15 mouse cellular contexts compared by ENCODE assay signal in the genomic region with DNA sequence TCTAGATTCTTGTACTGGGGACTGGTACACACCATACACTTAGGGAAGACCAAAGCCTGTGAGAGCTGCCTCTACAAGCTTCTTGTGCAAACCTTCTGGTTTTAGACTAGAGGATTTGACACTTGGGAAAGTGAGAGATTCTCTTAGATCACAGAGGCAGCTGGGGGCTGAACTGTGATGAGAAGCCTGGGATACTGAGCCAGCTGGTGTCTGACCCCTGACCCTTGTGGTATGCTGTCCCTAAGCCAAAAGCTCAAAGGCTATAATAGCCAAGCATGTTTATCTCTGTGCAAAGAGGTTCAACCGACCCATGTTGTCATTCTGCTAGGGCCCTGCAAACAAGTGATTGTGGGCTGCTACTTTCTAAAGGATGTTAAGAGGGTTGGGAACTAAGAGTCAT. TPM values are rescaled to one million over a fixed set of nuclear protein-coding genes. Genes with fewer than 3 reads are reported as not detected.
A peak's percentile ranks its signal among the peaks of the same experiment; 100 is the strongest.
DNase-seq lines count a peak whose midpoint lies in the region; ATAC-seq lines count a peak whose summit lies in the region.
"Had no signal": no experiment of that assay in that cellular context is flagged by ENCODE, and none has a peak within 500 bp of the region (broad histone marks: within the 10 kb centered on the region; RNA-seq: fewer than 3 reads in every experiment).

No protein-coding gene starts in this region.

- H3K9me3 ChIP-seq in heart, embryonic 13.5 days = no peaks in the 10 kb centered on the region
- no peaks in the 10 kb centered on the region for H3K9me3 ChIP-seq in lung, embryonic 15.5 days
- H3K9me3 ChIP-seq: liver, embryonic 13.5 days had no signal

- no peaks in the 10 kb centered on the region for H3K36me3 ChIP-seq in heart, embryonic 13.5 days
- no peaks in the 10 kb centered on the region for H3K36me3 ChIP-seq in lung, embryonic 15.5 days
- H3K36me3 ChIP-seq: liver, embryonic 13.5 days had no signal

- H3K27me3 ChIP-seq in heart, embryonic 13.5 days (replicated peaks) = no peaks in the 10 kb centered on the region
- no peaks in the 10 kb centered on the region for H3K27me3 ChIP-seq in lung, embryonic 15.5 days
- H3K27me3 ChIP-seq: liver, embryonic 13.5 days; Patski had no signal

- H3K9ac ChIP-seq in heart, embryonic 13.5 days = no peak overlapping the region
- H3K9ac ChIP-seq in lung, embryonic 15.5 days = no peak overlapping the region
- H3K9ac ChIP-seq: liver, embryonic 13.5 days had no signal

- no peak overlapping the region for H3K4me2 ChIP-seq in heart, embryonic 13.5 days
- no peak overlapping the region for H3K4me2 ChIP-seq in lung, embryonic 15.5 days
- H3K4me2 ChIP-seq: liver, embryonic 13.5 days had no signal

- 0 out of 2 replicates have a peak overlapping the region, but pooled peaks have one; percentile 5 for H3K27ac ChIP-seq in heart, embryonic 13.5 days (replicated peaks)
- no peak overlapping the region for H3K27ac ChIP-seq in lung, embryonic 15.5 days
- H3K27ac ChIP-seq: liver, embryonic 13.5 days had no signal

- peaks cover 31% of the 10 kb centered on the region for H3K4me1 ChIP-seq in heart, embryonic 13.5 days
- H3K4me1 ChIP-seq in lung, embryonic 15.5 days = peaks cover 21% of the 10 kb centered on the region
- H3K4me1 ChIP-seq: liver, embryonic 13.5 days had no signal

- 13% methylated on average over 1 of the region's 1 CpGs for WGBS in heart, embryonic 13.5 days
- WGBS in lung, embryonic 15.5 days = 0% methylated on average over 1 of the region's 1 CpGs

- intact Hi-C loops in heart, postnatal 25 days (cut with DNase I) = no loop called here

- no peak for ATAC-seq in heart, embryonic 13.5 days (ENCODE audit: extremely low read depth, insufficient number of reproducible peaks, low FRiP score, low TSS enrichment)
- ATAC-seq in lung, embryonic 15.5 days (ENCODE audit: borderline replicate concordance, extremely low read depth, low FRiP score, low TSS enrichment) = peak; percentile 81
- no peak for ATAC-seq in inflammation-experienced regulatory T-cells, adult 6 months
- ATAC-seq: CD4-positive, CD25-positive, alpha-beta regulatory T cell, adult 4 months had no signal

- no peak overlapping the region for H3K4me3 ChIP-seq in heart, embryonic 13.5 days
- no peak overlapping the region for H3K4me3 ChIP-seq in lung, embryonic 15.5 days
- H3K4me3 ChIP-seq: liver, embryonic 13.5 days had no signal

- DNase-seq in heart, postnatal 25 days (ENCODE audit: low spot score) = no peak
- DNase-seq in 3T3-L1 (ENCODE audit: low read depth, low spot score) = peak; percentile 60
- DNase-seq in embryo, embryonic 9.5 days (ENCODE audit: extremely low spot score) = peak; percentile 45
- no peak for DNase-seq in spleen, postnatal 36 days (ENCODE audit: low spot score in 2 of 2)
- DNase-seq in testis, postnatal 14 days (ENCODE audit: low spot score) = no peak
- DNase-seq: adrenal gland, postnatal 10 days; liver, embryonic 13.5 days; right cerebral cortex, postnatal 4 days; thymus, postnatal 4 days had no signal

RNA-seq across cellular contexts. Expression of gene Vsnl1, which starts 43.9 kb away (rescaled TPM):
- polyA plus RNA-seq in heart, embryonic 13.5 days (2015; fragmentation: Nextera tagmentation; extraction: Ambion mirVana) = 10.4 and 10.7 TPM in 2 replicates
- under 1 TPM; 0.45 to 0.88 TPM for total RNA-seq in heart, postnatal 25 days (2021)
- 4.1 and 5.9 TPM in 2 replicates for polyA plus RNA-seq in lung, embryonic 15.5 days (2015; fragmentation: Nextera tagmentation; extraction: Ambion mirVana)
- not detected for polyA plus RNA-seq in inflammation-experienced regulatory T-cells, adult 6 months (2017; shearing (Covaris generic))
- total RNA-seq: gastrocnemius, adult 18-20 months had no signal
- polyA plus RNA-seq: CD4-positive, CD25-positive, alpha-beta regulatory T cell, adult 4 months; Patski had no signal

Comparison
In these comparisons a context has a peak if more than half of its experiments do, and no peak if none do; other contexts are left out.
1. DNase-seq: peak in 3T3-L1 (single experiment) and embryo, embryonic 9.5 days (single experiment); none in heart, postnatal 25 days (single experiment), spleen, postnatal 36 days (0 of 2) and testis, postnatal 14 days (single experiment).